Mouse (Mus musculus): ENCODE data around the gene Csrp3. TPM values are rescaled to one million over a fixed set of nuclear protein-coding genes. Genes with fewer than 3 reads are reported as not detected.

The Csrp3 gene
- polyA plus RNA-seq (2015; fragmentation: Nextera tagmentation; extraction: Ambion mirVana): 101 and 131 TPM in 2 replicates

- no peaks in the 10 kb centered on the region for H3K4me1 ChIP-seq
- no peaks in the 10 kb centered on the region for H3K27me3 ChIP-seq
- no peak within 1 kb of the TSS for H3K27ac ChIP-seq (replicated peaks)
- H3K36me3 ChIP-seq: no peaks in the 10 kb centered on the region
- ATAC-seq (ENCODE audit: insufficient number of reproducible peaks, low FRiP score, low TSS enrichment, low read depth): 0 out of 2 replicates have a peak, but pooled peaks have one; percentile 51
- WGBS: 33% methylated on average over 11 of the region's 11 CpGs
- H3K9ac ChIP-seq: no peak within 1 kb of the TSS
- H3K4me2 ChIP-seq (replicated peaks): no peak within 1 kb of the TSS
- no peaks in the 10 kb centered on the region for H3K9me3 ChIP-seq (replicated peaks)
- no peak within 1 kb of the TSS for H3K4me3 ChIP-seq (replicated peaks)
These were observed at the start of gene Csrp3 for GRCm38 (mm10) chr7:48847820-48848650. Gene Csrp3 (minus strand): TSS chr7:48848033.

- Histone ChIP-seq H3K9me3 (replicated peaks) (no peaks in the 10 kb centered on the region), H3K27me3 (peaks cover 4% of the 10 kb centered on the region), H3K27ac (replicated peaks) (no peak overlapping the region), H3K36me3 (no peaks in the 10 kb centered on the region), H3K4me2 (replicated peaks) (no peak overlapping the region), H3K9ac (no peak overlapping the region), H3K4me3 (replicated peaks) (no peak overlapping the region), H3K4me1 (peaks cover 19% of the 10 kb centered on the region)
- 75% methylated on average over 4 of the region's 4 CpGs for WGBS
- no peak for ATAC-seq (ENCODE audit: insufficient number of reproducible peaks, low FRiP score, low TSS enrichment, low read depth)
These were observed 48.2 kb upstream of the Csrp3 start for GRCm38 (mm10) chr7:48896051-48896450.

GRCm38 (mm10) chr7:48895475-48895874 is 47.6 kb upstream of the Csrp3 start:
- no peak overlapping the region for H3K27ac ChIP-seq (replicated peaks)
- ATAC-seq (ENCODE audit: insufficient number of reproducible peaks, low FRiP score, low TSS enrichment, low read depth): no peak
- peaks cover 4% of the 10 kb centered on the region for H3K27me3 ChIP-seq
- no peak overlapping the region for H3K4me2 ChIP-seq (replicated peaks)
- WGBS: 85% methylated on average over 4 of the region's 4 CpGs
- H3K9me3 ChIP-seq (replicated peaks): no peaks in the 10 kb centered on the region
- no peaks in the 10 kb centered on the region for H3K36me3 ChIP-seq
- H3K4me3 ChIP-seq (replicated peaks): no peak overlapping the region
- H3K4me1 ChIP-seq: peaks cover 24% of the 10 kb centered on the region
- H3K9ac ChIP-seq: no peak overlapping the region

GRCm38 (mm10) chr7:48894763-48895162 is 46.9 kb upstream of the Csrp3 start:
- WGBS: 77% methylated on average over 6 of the region's 6 CpGs

GRCm38 (mm10) chr7:48894152-48894551 is 46.3 kb upstream of the Csrp3 start:
- Histone ChIP-seq H3K27me3 (peaks cover 4% of the 10 kb centered on the region), H3K4me3 (replicated peaks) (no peak overlapping the region), H3K4me1 (peaks cover 24% of the 10 kb centered on the region), H3K27ac (replicated peaks) (no peak overlapping the region), H3K9me3 (replicated peaks) (no peaks in the 10 kb centered on the region), H3K4me2 (replicated peaks) (no peak overlapping the region), H3K36me3 (no peaks in the 10 kb centered on the region), H3K9ac (no peak overlapping the region)
- under 1% methylated on average over 6 of the region's 6 CpGs for WGBS
- no peak for ATAC-seq (ENCODE audit: insufficient number of reproducible peaks, low FRiP score, low TSS enrichment, low read depth)

More at GRCm38 (mm10) chr7:48894763-48895162, 46.9 kb upstream of the Csrp3 start:
- no peak for ATAC-seq (ENCODE audit: insufficient number of reproducible peaks, low FRiP score, low TSS enrichment, low read depth)
- peaks cover 4% of the 10 kb centered on the region for H3K27me3 ChIP-seq
- no peak overlapping the region for H3K27ac ChIP-seq (replicated peaks)
- no peak overlapping the region for H3K4me2 ChIP-seq (replicated peaks)
- H3K9ac ChIP-seq: no peak overlapping the region
- H3K4me1 ChIP-seq: peaks cover 24% of the 10 kb centered on the region
- no peak overlapping the region for H3K4me3 ChIP-seq (replicated peaks)
- no peaks in the 10 kb centered on the region for H3K9me3 ChIP-seq (replicated peaks)
- H3K36me3 ChIP-seq: no peaks in the 10 kb centered on the region

GRCm38 (mm10) chr7:48893093-48893492 is 45.3 kb upstream of the Csrp3 start:
- H3K4me2 ChIP-seq (replicated peaks): no peak overlapping the region
- H3K9ac ChIP-seq: no peak overlapping the region
- peaks cover 26% of the 10 kb centered on the region for H3K4me1 ChIP-seq
- peaks cover 4% of the 10 kb centered on the region for H3K27me3 ChIP-seq
- H3K9me3 ChIP-seq (replicated peaks): no peaks in the 10 kb centered on the region
- 80% methylated on average over 7 of the region's 7 CpGs for WGBS
- H3K4me3 ChIP-seq (replicated peaks): no peak overlapping the region
- no peaks in the 10 kb centered on the region for H3K36me3 ChIP-seq
- no peak overlapping the region for H3K27ac ChIP-seq (replicated peaks)
- ATAC-seq (ENCODE audit: insufficient number of reproducible peaks, low FRiP score, low TSS enrichment, low read depth): no peak

GRCm38 (mm10) chr7:48891029-48891428 is 43.2 kb upstream of the Csrp3 start:
- 43% methylated on average over 5 of the region's 5 CpGs for WGBS
- H3K9ac ChIP-seq: no peak overlapping the region
- ATAC-seq (ENCODE audit: insufficient number of reproducible peaks, low FRiP score, low TSS enrichment, low read depth): no peak

GRCm38 (mm10) chr7:48888751-48889150 is 40.9 kb upstream of the Csrp3 start:
- 65% methylated on average over 2 of the region's 2 CpGs for WGBS
- no peak for ATAC-seq (ENCODE audit: insufficient number of reproducible peaks, low FRiP score, low TSS enrichment, low read depth)
- H3K27me3 ChIP-seq: no peaks in the 10 kb centered on the region
- H3K4me1 ChIP-seq: peaks cover 25% of the 10 kb centered on the region
- H3K9ac ChIP-seq: no peak overlapping the region
- no peak overlapping the region for H3K4me2 ChIP-seq (replicated peaks)
- no peak overlapping the region for H3K4me3 ChIP-seq (replicated peaks)
- H3K36me3 ChIP-seq: no peaks in the 10 kb centered on the region
- H3K9me3 ChIP-seq (replicated peaks): no peaks in the 10 kb centered on the region
- peak overlapping the region; percentile 44; the same call in 1 of the 2 replicates for H3K27ac ChIP-seq (replicated peaks)

More at GRCm38 (mm10) chr7:48891029-48891428, 43.2 kb upstream of the Csrp3 start:
- H3K27me3 ChIP-seq: no peaks in the 10 kb centered on the region; the same call in 1 of the 2 replicates
- no peak overlapping the region for H3K4me2 ChIP-seq (replicated peaks)
- no peaks in the 10 kb centered on the region for H3K36me3 ChIP-seq
- no peaks in the 10 kb centered on the region for H3K9me3 ChIP-seq (replicated peaks)
- no peak overlapping the region for H3K4me3 ChIP-seq (replicated peaks)
- H3K27ac ChIP-seq (replicated peaks): no peak overlapping the region
- H3K4me1 ChIP-seq: peaks cover 25% of the 10 kb centered on the region

GRCm38 (mm10) chr7:48887973-48888372 is 40.1 kb upstream of the Csrp3 start:
- H3K27ac ChIP-seq (replicated peaks): no peak overlapping the region
- no peak overlapping the region for H3K9ac ChIP-seq
- no peaks in the 10 kb centered on the region for H3K9me3 ChIP-seq (replicated peaks)
- H3K4me1 ChIP-seq: peaks cover 26% of the 10 kb centered on the region
- H3K27me3 ChIP-seq: peaks cover 4% of the 10 kb centered on the region; the same call in 1 of the 2 replicates
- H3K36me3 ChIP-seq: no peaks in the 10 kb centered on the region
- 30% methylated on average over 8 of the region's 8 CpGs for WGBS
- ATAC-seq (ENCODE audit: insufficient number of reproducible peaks, low FRiP score, low TSS enrichment, low read depth): no peak
- no peak overlapping the region for H3K4me2 ChIP-seq (replicated peaks)
- H3K4me3 ChIP-seq (replicated peaks): no peak overlapping the region

GRCm38 (mm10) chr7:48884266-48884611 is 36.4 kb upstream of the Csrp3 start:
- H3K27ac ChIP-seq (replicated peaks): no peak overlapping the region
- 64% methylated on average over 5 of the region's 5 CpGs for WGBS
- H3K9ac ChIP-seq: no peak overlapping the region
- H3K36me3 ChIP-seq: no peaks in the 10 kb centered on the region
- no peak overlapping the region for H3K4me2 ChIP-seq (replicated peaks)
- no peak overlapping the region for H3K4me3 ChIP-seq (replicated peaks)
- no peaks in the 10 kb centered on the region for H3K9me3 ChIP-seq (replicated peaks)
- H3K27me3 ChIP-seq: peaks cover 11% of the 10 kb centered on the region; the same call in 1 of the 2 replicates
- H3K4me1 ChIP-seq: peaks cover 36% of the 10 kb centered on the region
- ATAC-seq (ENCODE audit: insufficient number of reproducible peaks, low FRiP score, low TSS enrichment, low read depth): no peak

GRCm38 (mm10) chr7:48883525-48884265 is 35.9 kb upstream of the Csrp3 start:
- Histone ChIP-seq H3K27me3 (peaks cover 11% of the 10 kb centered on the region; the same call in 1 of the 2 replicates), H3K27ac (replicated peaks) (no peak overlapping the region), H3K9ac (no peak overlapping the region), H3K36me3 (no peaks in the 10 kb centered on the region), H3K9me3 (replicated peaks) (no peaks in the 10 kb centered on the region), H3K4me1 (peaks cover 37% of the 10 kb centered on the region), H3K4me2 (replicated peaks) (no peak overlapping the region), H3K4me3 (replicated peaks) (no peak overlapping the region)
- no peak for ATAC-seq (ENCODE audit: insufficient number of reproducible peaks, low FRiP score, low TSS enrichment, low read depth)
- WGBS: 72% methylated on average over 4 of the region's 4 CpGs
